Mouse (Mus musculus): ENCODE results near the gene Nr1i3. TPM values are rescaled to one million over a fixed set of nuclear protein-coding genes. Genes with fewer than 3 reads are reported as not detected.
A peak's percentile ranks its signal among the peaks of the same experiment; 100 is the strongest.

The Nr1i3 gene
- polyA plus RNA-seq, 1 experiment: 0.16 TPM

GRCm38 (mm10) chr1:171248386-171249226 lies 34.8 kb downstream of the Nr1i3 start:
- Histone ChIP-seq H3K4me3 (ENCODE audit: control insufficient read depth, low read depth, low read length) (no peak overlapping the region), H3K4me1 (ENCODE audit: control insufficient read depth, insufficient read depth, low read length) (peaks cover 16% of the 10 kb centered on the region), H3K36me3 (ENCODE audit: control insufficient read depth, insufficient read depth, low read length) (no peaks in the 10 kb centered on the region), H3K27me3 (ENCODE audit: control insufficient read depth, insufficient read depth, low read length) (no peaks in the 10 kb centered on the region), H3K27ac (ENCODE audit: control insufficient read depth, insufficient read depth, low read depth, low read length) (no peak overlapping the region)
- no peak for TF ChIP-seq POLR2A (IDR thresholded peaks at IDR 0.05; ENCODE audit: control insufficient read depth, low read depth, low read length)
- no peak for TF ChIP-seq CTCF (IDR thresholded peaks at IDR 0.05; ENCODE audit: control insufficient read depth, insufficient read depth, insufficient replicate concordance, low read depth, low read length)

- peaks cover 16% of the 10 kb centered on the region for H3K4me1 ChIP-seq (ENCODE audit: control insufficient read depth, insufficient read depth, low read length)
Measured at GRCm38 (mm10) chr1:171249913-171250600, 36.3 kb downstream of the Nr1i3 start, which contains the start of gene Adamts4. Gene Adamts4, plus strand, starts transcription at chr1:171250421.

GRCm38 (mm10) chr1:171250680-171251593 lies 37.2 kb downstream of the Nr1i3 start, which contains the start of gene Ndufs2:
Gene Ndufs2, minus strand, starts transcription at chr1:171251388.
- Histone ChIP-seq H3K4me3 (ENCODE audit: control insufficient read depth, low read depth, low read length) (no peak within 1 kb of the TSS), H3K27ac (ENCODE audit: control insufficient read depth, insufficient read depth, low read depth, low read length) (no peak within 1 kb of the TSS), H3K4me1 (ENCODE audit: control insufficient read depth, insufficient read depth, low read length) (peaks cover 16% of the 10 kb centered on the region), H3K27me3 (ENCODE audit: control insufficient read depth, insufficient read depth, low read length) (no peaks in the 10 kb centered on the region), H3K36me3 (ENCODE audit: control insufficient read depth, insufficient read depth, low read length) (no peaks in the 10 kb centered on the region)
- TF ChIP-seq POLR2A (IDR thresholded peaks at IDR 0.05; ENCODE audit: control insufficient read depth, low read depth, low read length) (no peak), CTCF (IDR thresholded peaks at IDR 0.05; ENCODE audit: control insufficient read depth, insufficient read depth, insufficient replicate concordance, low read depth, low read length) (no peak)

More at GRCm38 (mm10) chr1:171249913-171250600, 36.3 kb downstream of the Nr1i3 start, which contains the start of gene Adamts4:
- H3K27me3 ChIP-seq (ENCODE audit: control insufficient read depth, insufficient read depth, low read length): no peaks in the 10 kb centered on the region
- no peaks in the 10 kb centered on the region for H3K36me3 ChIP-seq (ENCODE audit: control insufficient read depth, insufficient read depth, low read length)
- H3K27ac ChIP-seq (ENCODE audit: control insufficient read depth, insufficient read depth, low read depth, low read length): no peak within 1 kb of the TSS
- H3K4me3 ChIP-seq (ENCODE audit: control insufficient read depth, low read depth, low read length): no peak within 1 kb of the TSS
- TF ChIP-seq CTCF (IDR thresholded peaks at IDR 0.05; ENCODE audit: control insufficient read depth, insufficient read depth, insufficient replicate concordance, low read depth, low read length): no peak
- no peak for TF ChIP-seq POLR2A (IDR thresholded peaks at IDR 0.05; ENCODE audit: control insufficient read depth, low read depth, low read length)

DNA sequence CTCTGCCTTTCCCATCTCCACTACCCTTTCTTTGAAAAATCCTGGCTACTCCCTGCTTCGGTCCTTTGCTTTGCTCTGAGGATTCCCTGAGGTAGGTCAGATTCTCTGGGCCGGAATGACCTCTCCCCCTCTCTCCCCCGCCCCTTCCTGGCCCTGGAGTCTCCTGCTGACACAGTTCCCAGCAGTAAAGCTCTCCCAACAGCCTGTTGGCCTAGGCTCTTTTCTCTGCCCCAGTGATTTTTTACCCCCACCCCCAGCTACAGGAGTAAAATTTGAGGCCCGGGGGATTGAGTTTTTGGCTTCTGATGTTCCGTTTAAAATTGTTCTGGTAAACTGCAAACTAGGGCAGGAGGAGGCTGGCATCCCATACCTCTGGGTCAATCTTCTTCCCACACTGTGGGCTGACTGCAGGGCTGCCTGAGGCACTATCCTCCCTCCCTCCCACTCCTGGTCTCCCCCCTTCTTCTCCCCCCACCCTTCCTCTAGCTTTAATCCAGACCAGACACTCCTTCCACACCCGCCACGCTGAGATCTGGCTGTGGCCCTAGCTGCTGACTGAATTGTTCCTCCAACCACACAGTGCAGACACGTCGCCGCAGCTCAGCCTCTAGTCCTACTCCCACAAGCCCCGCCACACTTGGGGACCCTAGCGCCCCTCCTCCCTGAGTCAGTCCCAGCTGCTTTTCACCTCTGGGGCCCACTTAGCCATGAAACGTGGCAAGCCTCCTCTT lies 38.0 kb downstream of the Nr1i3 start:
- peaks cover 21% of the 10 kb centered on the region for H3K4me1 ChIP-seq (ENCODE audit: control insufficient read depth, insufficient read depth, low read length)
- H3K27me3 ChIP-seq (ENCODE audit: control insufficient read depth, insufficient read depth, low read length): no peaks in the 10 kb centered on the region
- TF ChIP-seq CTCF (IDR thresholded peaks at IDR 0.05; ENCODE audit: control insufficient read depth, insufficient read depth, insufficient replicate concordance, low read depth, low read length): no peak
- no peak for TF ChIP-seq POLR2A (IDR thresholded peaks at IDR 0.05; ENCODE audit: control insufficient read depth, low read depth, low read length)
- H3K36me3 ChIP-seq (ENCODE audit: control insufficient read depth, insufficient read depth, low read length): no peaks in the 10 kb centered on the region
- H3K4me3 ChIP-seq (ENCODE audit: control insufficient read depth, low read depth, low read length): no peak overlapping the region
- no peak overlapping the region for H3K27ac ChIP-seq (ENCODE audit: control insufficient read depth, insufficient read depth, low read depth, low read length)

GRCm38 (mm10) chr1:171252415-171252814 lies 38.6 kb downstream of the Nr1i3 start:
- H3K4me1 ChIP-seq (ENCODE audit: control insufficient read depth, insufficient read depth, low read length): peaks cover 20% of the 10 kb centered on the region
- TF ChIP-seq POLR2A (IDR thresholded peaks at IDR 0.05; ENCODE audit: control insufficient read depth, low read depth, low read length) (no peak), CTCF (IDR thresholded peaks at IDR 0.05; ENCODE audit: control insufficient read depth, insufficient read depth, insufficient replicate concordance, low read depth, low read length) (no peak)
- no peaks in the 10 kb centered on the region for H3K36me3 ChIP-seq (ENCODE audit: control insufficient read depth, insufficient read depth, low read length)
- H3K27me3 ChIP-seq (ENCODE audit: control insufficient read depth, insufficient read depth, low read length): no peaks in the 10 kb centered on the region
- no peak overlapping the region for H3K27ac ChIP-seq (ENCODE audit: control insufficient read depth, insufficient read depth, low read depth, low read length)
- no peak overlapping the region for H3K4me3 ChIP-seq (ENCODE audit: control insufficient read depth, low read depth, low read length)

- TF ChIP-seq CTCF (IDR thresholded peaks at IDR 0.05; ENCODE audit: control insufficient read depth, insufficient read depth, insufficient replicate concordance, low read depth, low read length) (peak; percentile 26; the same call in 1 of the 2 replicates), POLR2A (IDR thresholded peaks at IDR 0.05; ENCODE audit: control insufficient read depth, low read depth, low read length) (no peak)
- peaks cover 9% of the 10 kb centered on the region for H3K4me1 ChIP-seq (ENCODE audit: control insufficient read depth, insufficient read depth, low read length)
- no peaks in the 10 kb centered on the region for H3K27me3 ChIP-seq (ENCODE audit: control insufficient read depth, insufficient read depth, low read length)
- H3K36me3 ChIP-seq (ENCODE audit: control insufficient read depth, insufficient read depth, low read length): no peaks in the 10 kb centered on the region
- H3K4me3 ChIP-seq (ENCODE audit: control insufficient read depth, low read depth, low read length): no peak overlapping the region
- H3K27ac ChIP-seq (ENCODE audit: control insufficient read depth, insufficient read depth, low read depth, low read length): no peak overlapping the region
Measured at GRCm38 (mm10) chr1:171256095-171256818, 42.5 kb downstream of the Nr1i3 start.
